Mouse (Mus musculus): ENCODE data around the gene 1190007I07Rik. TPM values are rescaled to one million over a fixed set of nuclear protein-coding genes. Genes with fewer than 3 reads are reported as not detected.
A peak's percentile ranks its signal among the peaks of the same experiment; 100 is the strongest.
"Not testable (repeated sequence)": the region's sequence is repeated elsewhere in the genome, so short reads cannot be mapped to it uniquely, and the experiment has no call there.

1190007I07Rik gene
- polyA plus RNA-seq, 1 experiment = 32.5 TPM

DNA sequence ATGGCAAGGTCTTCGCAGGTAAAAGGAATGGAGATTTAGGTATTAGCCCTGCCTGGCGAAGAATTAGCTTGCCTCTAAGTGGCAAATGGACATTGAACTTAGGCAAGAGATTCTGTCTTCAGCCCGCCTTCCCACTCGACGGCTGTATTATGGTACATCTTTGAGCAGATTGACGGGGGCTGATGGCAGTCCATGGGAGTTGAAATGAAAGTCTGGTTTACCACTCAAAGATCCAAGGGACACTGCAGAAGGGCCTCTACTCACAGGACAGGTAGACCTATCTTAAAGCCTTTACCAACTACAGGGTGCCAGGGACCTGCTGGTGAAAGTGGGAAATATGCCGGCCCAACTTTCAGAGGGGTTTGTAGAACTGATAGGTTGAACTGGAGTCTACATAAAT, 7.5 kb upstream of the 1190007I07Rik start:
- no peak for DNase-seq (ENCODE audit: low read depth, low spot score)
- 11% methylated on average over 7 of the region's 7 CpGs for WGBS

DNA sequence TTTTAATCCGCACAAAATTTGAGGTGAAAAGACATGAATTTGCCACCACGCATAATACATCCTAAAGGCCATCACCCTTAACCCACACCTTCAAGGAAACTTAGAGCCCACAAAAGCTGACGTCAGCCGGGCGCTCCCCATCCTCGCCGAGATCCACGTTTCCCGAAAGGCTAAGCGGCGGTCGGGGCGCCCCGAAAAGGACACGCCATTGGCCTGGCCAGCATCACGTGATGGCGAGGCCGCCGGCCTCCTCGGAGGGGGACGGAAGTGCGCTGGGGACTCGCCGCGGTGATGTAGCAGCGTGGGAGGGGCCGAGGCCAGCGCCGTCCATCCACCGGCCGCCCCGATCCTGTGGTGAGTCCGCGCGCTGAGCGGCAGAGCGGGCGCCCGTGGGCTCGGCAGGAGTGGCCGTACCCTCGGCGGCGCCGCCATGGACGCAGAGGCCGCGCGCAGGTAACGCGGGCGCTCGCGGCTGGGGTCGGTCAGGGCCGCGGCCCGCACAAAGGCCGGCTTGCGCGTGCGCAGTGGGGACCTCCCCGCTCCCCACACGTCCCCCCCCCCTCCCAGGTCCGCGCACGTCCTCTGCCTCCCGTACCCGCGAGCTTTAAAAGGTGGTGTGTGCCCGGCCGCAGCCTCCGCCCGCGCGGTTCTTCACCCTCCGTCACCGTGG, 6.7 kb upstream of the 1190007I07Rik start, which contains the start of gene Tdg:
Gene Tdg (plus strand): TSS at position 243 of the 670 bp plus-strand sequence.
- WGBS = under 1% methylated on average over 78 of the region's 78 CpGs
- peak; percentile 76 for DNase-seq (ENCODE audit: low read depth, low spot score)

DNA sequence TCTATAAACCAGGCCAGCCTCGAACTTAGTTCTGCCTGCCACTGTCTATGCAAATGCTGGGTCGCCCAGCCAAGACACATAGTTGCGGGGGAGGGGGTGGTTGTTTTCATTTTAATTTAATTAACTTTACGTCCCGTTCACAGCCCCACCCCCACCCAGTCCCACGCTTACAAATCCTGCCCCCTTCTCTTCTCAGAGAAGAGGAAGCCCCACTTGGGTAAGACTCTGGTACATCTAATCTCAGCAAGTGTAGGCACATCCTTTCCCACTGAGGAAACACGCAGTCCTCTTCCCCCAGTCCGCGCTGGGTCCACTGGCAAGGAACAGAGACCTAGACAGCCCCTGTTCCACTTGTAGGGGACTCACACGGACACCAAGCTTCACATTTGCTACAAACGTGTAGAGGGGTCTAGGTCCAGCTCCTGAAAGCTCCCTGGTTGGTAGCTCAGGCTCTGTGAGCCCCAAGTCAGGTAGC, 6.1 kb upstream of the 1190007I07Rik start:
- 10% methylated on average over 11 of the region's 11 CpGs for WGBS

DNA sequence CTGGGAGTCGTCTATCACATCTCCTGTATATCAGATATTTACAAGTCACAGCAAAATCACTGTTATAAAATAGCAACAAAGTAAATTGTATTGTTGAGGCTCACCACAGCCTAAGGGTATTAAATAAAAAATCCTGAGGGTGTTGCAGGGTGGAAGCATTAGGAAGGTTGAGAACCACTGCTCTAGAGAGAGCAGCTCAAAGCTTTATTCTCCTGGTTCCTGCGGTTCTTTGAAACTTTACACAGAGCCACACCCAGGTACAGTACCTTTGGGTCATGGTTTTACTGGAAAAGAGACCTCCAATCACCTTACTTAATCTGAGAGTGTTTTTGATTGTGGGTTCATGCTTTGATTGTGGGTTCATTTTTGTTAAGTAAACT, 515 bp upstream of the 1190007I07Rik start:
- 5% methylated on average over 2 of the region's 2 CpGs for WGBS
- not testable (repeated sequence) for DNase-seq (ENCODE audit: low read depth, low spot score)

More for the DNA sequence above, 6.1 kb upstream of the 1190007I07Rik start:
- no peak for DNase-seq (ENCODE audit: low read depth, low spot score)

DNA sequence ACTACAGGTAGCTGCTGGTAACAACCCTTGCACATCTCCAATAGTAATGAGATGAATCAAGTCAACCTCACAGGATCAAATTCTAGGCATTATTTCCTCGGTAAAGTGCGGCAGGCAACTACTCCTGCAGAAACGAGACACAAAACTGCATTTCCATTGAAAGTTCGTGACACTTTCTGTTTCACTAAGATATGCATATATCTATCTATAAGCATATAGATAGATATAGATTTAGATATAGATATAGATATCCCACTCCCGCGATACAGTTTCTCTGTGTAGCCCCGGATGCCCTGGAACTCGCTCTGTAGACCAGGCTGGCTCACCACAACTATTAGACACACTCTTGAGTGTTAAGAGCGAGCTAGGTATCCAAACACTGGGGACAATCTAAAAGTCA, 793 bp downstream of the 1190007I07Rik start:
- no peak for DNase-seq (ENCODE audit: low read depth, low spot score)

DNA sequence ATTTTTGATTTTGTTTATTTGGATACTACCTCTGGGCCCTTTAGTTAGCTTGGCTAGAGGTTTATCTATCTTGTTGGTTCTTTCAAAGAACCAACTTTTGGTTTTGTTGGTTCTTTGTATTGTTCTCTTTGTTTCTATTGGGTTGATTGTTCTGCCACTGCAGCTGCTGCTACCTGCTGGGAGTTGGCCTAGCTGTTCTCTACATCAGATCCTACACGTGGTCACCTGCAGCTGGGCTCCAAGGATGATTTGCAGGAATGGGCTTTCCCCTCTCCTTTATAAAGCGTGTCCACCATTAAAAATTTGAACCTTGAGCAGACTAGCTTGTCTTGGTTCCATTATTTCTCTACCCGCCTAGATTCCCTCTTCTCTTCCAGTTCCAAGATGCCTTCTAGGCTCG, 28.6 kb downstream of the 1190007I07Rik start:
- WGBS = 71% methylated on average over 4 of the region's 4 CpGs
- not testable (repeated sequence) for DNase-seq (ENCODE audit: low read depth, low spot score)

More for the DNA sequence above, 793 bp downstream of the 1190007I07Rik start:
- WGBS = 6% methylated on average over 9 of the region's 9 CpGs

DNA sequence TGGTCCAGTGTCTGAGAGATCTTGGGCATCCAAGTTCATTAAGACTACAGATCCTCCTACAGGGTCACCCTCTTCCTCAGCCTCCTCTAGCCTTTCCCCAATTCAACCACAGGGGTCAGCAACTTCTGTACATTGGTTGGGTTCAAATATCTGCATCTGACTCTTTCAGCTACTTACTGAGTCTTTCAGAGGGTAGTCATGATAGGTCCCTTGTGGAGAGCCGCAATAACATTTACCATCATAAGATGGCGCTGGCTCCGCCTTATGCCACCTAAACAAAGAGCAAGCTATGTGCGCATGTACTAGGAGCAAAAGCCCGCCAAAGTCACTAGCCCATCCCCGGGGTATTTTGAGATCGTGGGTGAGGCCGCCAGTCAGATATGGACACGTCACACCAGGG, 33.4 kb downstream of the 1190007I07Rik start:
- DNase-seq (ENCODE audit: low read depth, low spot score) = not testable (repeated sequence)
- WGBS = 83% methylated on average over 9 of the region's 9 CpGs

DNA sequence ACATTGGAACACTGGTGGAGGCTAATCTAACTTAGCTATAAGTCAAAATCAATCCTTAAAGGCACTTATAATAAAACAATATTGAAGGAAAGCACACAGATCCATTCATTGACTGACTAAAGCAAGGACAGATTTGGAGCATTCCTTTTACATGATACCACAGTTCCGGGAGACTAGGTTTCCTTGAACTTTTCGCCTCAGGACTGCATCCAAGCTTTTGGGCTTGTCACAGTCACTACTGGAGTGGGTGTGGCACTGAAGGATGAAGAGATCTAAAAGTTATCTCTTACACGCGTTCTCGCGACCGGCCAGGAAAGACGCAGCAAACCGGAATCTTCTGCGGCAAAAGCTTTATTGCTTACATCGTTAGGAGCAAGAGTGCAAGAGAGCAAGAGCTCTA, 51.9 kb downstream of the 1190007I07Rik start:
- WGBS = 96% methylated on average over 11 of the region's 11 CpGs

More for the DNA sequence above, 51.9 kb downstream of the 1190007I07Rik start:
- not testable (repeated sequence) for DNase-seq (ENCODE audit: low read depth, low spot score)

Other genes with a start within 250 kb of the 1190007I07Rik start
- gene Gm1553, start 130.6 kb downstream of the 1190007I07Rik start, polyA plus RNA-seq (2012; rRNA removed) = not detected in 2 replicates
- gene Tdg, start 6.6 kb upstream of the 1190007I07Rik start, polyA plus RNA-seq (2012; rRNA removed) = 28.2 and 29.5 TPM in 2 replicates
- 0.29 and 1.3 TPM in 2 replicates for gene Glt8d2, start 67.4 kb upstream of the 1190007I07Rik start, polyA plus RNA-seq (2012; rRNA removed)
- 6.7 and 9.0 TPM in 2 replicates for gene Hcfc2, start 72.9 kb upstream of the 1190007I07Rik start, polyA plus RNA-seq (2012; rRNA removed)
- 7.5 and 7.8 TPM in 2 replicates for gene Nfyb, start 140.9 kb upstream of the 1190007I07Rik start, polyA plus RNA-seq (2012; rRNA removed)
- 81.4 and 98.6 TPM in 2 replicates for gene Txnrd1, start 210.7 kb upstream of the 1190007I07Rik start, polyA plus RNA-seq (2012; rRNA removed)
- 0.35 and 0.80 TPM in 2 replicates for gene Eid3, start 243.4 kb upstream of the 1190007I07Rik start, polyA plus RNA-seq (2012; rRNA removed)